Mouse (Mus musculus) thymus, adult 2 months (tissue): ENCODE data around the gene Rab42.

Experiments
- CTCF ChIP-seq: fragments of 200-500 bp; IDR thresholded peaks from 2 replicates; pipeline ENCODE4 v1.5.1; 2012; ENCODE audit warnings: mild to moderate bottlenecking, control low read depth, low read length, moderate library complexity, borderline replicate concordance; ENCODE audit not compliant: control insufficient read depth, poor library complexity, insufficient read depth; ENCODE audit errors: extremely low read depth
- POLR2A ChIP-seq: fragments of 200-500 bp; IDR thresholded peaks from 2 replicates; pipeline ENCODE4 v1.6.1; 2012; ENCODE audit warnings: mild to moderate bottlenecking, low read length, control low read depth, moderate library complexity; ENCODE audit not compliant: control insufficient read depth, poor library complexity, insufficient read depth; ENCODE audit errors: extremely low read depth

DNA sequence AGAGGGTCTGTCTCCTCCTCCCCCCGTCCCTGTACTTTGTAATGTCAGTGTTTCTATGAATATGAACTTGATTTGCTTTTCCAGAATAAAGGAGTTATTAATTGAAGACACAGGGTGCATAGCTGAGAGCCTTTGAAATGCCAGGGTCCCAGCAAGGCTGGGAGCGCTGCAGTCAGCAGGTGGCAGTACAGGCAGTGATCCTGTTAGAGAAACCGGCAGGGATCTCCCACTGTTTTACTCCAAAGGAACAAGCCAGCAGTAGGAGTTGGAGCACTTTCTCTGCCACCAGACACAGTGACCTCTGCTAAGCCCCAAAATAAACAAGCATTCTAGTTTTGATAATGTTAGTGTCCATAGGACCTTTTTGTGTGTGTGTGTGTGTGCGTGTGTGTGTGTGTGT, 10.2 kb downstream of the Rab42 start:
- TF ChIP-seq CTCF (no peak), POLR2A (no peak)
